Mouse (Mus musculus): ENCODE results near the gene Vasn.
"Not testable (repeated sequence)": the region's sequence is repeated elsewhere in the genome, so short reads cannot be mapped to it uniquely, and the experiment has no call there.

Vasn gene

DNA sequence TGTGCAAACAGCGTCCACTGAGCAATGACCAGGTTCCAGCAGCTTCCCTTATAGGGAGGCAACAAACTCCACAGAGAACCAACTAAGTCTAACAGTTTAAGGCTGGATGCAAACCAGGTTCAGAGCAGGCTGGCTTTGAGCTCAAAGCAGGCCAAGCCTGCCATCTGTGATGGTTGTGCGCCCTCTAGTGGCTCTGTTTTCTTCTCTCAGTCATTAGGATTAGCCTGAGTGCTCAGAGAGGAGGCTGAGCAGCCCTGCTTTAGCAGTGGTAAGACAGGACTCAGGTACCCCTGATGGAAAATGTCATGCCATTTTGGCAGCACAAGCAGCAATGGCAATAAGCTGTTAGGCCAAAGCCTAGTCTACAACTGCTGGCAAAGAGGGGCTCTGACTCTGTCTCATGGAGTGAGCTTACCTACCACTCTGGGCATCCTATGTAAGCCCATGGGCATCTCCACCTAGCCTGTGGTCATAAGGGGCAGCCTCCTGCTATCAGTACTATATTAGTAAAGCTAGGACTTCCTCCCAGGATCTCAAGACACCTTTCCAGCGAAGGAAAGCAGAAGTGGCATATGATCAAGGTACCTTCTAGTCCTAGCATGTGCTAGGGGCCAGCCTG is 27.6 kb downstream of the Vasn start:
- DNase-seq (ENCODE audit: low read depth, low spot score), result peak; percentile 94

DNA sequence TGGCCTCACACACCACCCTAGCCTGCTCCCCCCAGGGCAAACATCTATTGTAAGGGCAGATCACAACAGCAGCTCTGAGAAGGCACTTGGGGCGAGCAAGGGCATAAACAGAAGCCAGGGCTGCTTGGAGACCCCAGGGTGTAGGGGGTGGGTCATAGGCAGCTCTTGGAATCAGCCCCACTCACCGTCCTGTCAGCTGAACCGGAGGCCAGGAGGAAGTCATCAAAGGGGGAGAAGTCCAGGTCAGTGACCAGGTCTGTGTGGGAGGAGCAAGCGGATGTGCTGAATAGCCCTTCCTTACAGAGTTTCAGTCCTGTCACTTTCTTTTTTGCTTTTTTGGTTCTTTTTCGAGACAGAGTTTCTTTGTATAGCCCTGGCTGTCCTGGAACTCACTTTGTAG is 30.6 kb downstream of the Vasn start:
- DNase-seq (ENCODE audit: low read depth, low spot score), result no peak

- DNase-seq (ENCODE audit: low read depth, low spot score), result no peak
Observed at GRCm38 (mm10) chr16:4674091-4674490, 34.4 kb downstream of the Vasn start.

- DNase-seq (ENCODE audit: low read depth, low spot score), result no peak
Observed at GRCm38 (mm10) chr16:4676836-4677235, 37.1 kb downstream of the Vasn start.

- no peak for DNase-seq (ENCODE audit: low read depth, low spot score)
Observed at GRCm38 (mm10) chr16:4678080-4678479, 38.3 kb downstream of the Vasn start.

- DNase-seq (ENCODE audit: low read depth, low spot score), result peak; percentile 98
Observed at GRCm38 (mm10) chr16:4679121-4680018, 39.6 kb downstream of the Vasn start, which contains the start of gene Coro7. Gene Coro7, minus strand, starts transcription at chr16:4679777.

DNA sequence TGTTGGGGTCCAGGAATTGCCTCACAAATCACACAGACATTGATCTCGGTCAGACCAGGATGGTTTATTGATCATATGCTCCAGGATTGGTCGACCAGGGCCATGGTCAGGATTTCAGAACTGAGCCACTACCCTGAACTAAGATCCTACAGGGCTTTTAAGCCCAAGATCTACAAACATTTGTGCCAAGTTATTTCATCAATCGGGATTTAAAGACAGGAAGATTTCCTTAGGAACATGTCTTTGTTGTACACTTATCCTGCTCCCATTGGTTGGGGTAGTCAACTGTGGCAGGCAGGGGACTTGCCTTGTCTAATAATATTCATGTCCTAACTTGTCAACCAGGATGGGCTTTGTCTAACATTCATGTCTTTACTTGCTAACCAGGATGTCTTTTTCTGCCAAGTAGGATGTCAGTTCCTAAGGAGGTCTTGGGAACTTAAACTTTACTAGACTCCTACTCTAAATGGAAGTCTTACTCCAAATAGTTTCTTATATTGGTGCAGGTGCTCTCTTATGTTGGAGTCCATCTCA is 41.2 kb downstream of the Vasn start:
- DNase-seq (ENCODE audit: low read depth, low spot score), result not testable (repeated sequence)

DNA sequence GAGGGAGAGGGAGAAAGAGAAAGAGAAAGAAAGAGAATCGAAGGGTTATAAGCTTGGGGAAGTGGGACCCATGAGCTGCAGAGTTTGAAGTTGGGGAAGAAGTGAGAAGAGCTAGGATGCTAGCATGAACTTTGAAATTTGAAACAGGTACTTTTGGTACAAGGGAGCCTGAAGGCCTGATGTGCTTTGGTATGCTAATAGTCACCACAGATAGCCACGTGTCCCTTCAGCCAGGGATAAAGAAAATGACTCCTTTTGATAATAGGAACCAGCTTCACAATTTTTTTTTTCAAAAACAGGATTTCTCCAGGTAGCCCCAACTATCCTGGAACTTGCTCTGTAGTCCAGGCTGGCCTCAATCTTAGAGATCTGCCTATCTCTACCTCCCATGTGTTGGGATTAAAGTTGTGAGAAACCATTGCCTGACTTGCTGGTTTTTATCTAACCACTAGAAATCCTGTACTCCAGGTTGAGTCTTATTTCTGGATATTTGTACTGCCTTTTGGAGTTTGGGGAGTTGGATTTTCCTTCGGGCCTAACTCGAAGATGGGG is 43.0 kb downstream of the Vasn start:
- no peak for DNase-seq (ENCODE audit: low read depth, low spot score)

GRCm38 (mm10) chr16:4683193-4683580 is 43.4 kb downstream of the Vasn start:
- DNase-seq (ENCODE audit: low read depth, low spot score), result no peak

GRCm38 (mm10) chr16:4683581-4684456 is 44.1 kb downstream of the Vasn start:
- peak; percentile 97 for DNase-seq (ENCODE audit: low read depth, low spot score)

DNA sequence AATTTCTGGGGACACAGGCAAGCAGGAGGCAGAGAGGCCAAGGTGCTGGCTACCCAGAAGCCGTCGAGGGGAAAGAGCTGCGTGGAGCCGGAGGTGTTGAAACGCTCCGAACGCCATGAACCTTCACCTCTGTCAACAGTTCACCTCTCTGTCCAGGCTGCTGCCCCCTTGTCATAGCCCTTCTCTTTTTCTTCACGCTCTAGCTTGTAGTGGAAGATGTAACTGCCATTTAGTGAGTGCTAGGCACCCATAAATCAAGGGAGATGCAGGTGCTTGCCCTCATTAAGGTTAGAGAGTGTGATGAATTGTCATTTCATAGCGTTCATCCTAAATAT is 44.7 kb downstream of the Vasn start:
- DNase-seq (ENCODE audit: low read depth, low spot score), result no peak

DNA sequence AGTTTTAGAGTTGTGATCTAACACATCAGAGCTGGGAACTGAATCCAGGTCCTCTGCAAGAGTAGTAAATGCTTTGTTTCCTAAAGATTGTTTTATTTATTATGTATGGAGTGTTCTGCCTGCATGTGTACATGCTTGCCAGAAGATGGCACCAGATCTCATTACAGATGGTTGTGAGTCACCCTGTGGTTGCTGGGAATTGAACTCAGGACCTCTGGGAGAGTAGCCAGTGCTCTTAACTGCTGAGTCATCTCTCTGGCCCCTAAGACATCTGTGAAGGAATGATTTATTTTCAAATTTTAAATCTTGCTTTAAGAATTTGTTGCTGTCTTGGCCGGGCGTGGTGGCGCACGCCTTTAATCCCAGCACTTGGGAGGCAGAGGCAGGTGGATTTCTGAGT is 49.6 kb downstream of the Vasn start:
- not testable (repeated sequence) for DNase-seq (ENCODE audit: low read depth, low spot score)

All from brain, adult 2 months (tissue).